Mouse (Mus musculus): ENCODE data around the gene Cmah.
"Not testable (repeated sequence)": the region's sequence is repeated elsewhere in the genome, so short reads cannot be mapped to it uniquely, and the experiment has no call there.

Cmah gene

DNA sequence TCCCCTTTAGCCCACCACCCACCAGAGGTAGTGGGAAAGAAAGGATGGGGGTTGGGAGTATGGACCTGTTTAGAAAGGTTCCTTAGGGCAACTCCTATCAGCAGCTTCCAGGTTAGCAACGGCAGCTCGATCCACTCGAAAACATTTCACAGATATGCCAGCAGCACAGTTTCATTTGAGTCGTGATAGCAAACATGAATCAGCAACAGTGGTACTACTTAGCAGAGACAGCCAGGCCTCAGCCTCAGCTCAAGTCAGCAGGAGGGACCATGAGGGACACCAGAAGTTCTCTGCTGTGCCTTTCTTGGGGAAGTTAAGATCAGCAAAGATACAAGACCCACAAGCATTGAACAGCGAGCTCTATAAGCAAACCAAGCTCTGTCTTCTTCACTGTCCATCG, 13.3 kb downstream of the Cmah start:
- no peak for DNase-seq (ENCODE audit: low read depth, low spot score)

DNA sequence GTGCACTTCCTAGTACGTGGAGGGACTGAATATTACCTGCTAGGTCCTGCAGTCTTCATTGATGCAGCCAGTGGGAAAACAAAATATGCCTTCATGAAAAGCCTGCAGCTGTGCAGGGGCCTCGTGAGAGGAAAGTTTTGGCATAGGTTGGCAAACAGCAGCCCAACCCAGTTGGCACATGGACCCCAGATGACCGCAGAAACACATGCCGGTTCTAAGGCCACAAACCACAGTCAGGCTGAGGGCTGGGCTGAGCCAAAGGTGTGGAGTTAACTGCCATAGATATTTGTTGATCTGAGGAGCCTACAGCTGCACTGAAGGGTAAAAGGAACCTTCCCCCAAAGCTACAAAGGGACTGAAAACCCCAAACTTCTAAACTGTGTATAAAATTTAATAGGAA, 14.9 kb downstream of the Cmah start:
- DNase-seq (ENCODE audit: low read depth, low spot score), result no peak

DNA sequence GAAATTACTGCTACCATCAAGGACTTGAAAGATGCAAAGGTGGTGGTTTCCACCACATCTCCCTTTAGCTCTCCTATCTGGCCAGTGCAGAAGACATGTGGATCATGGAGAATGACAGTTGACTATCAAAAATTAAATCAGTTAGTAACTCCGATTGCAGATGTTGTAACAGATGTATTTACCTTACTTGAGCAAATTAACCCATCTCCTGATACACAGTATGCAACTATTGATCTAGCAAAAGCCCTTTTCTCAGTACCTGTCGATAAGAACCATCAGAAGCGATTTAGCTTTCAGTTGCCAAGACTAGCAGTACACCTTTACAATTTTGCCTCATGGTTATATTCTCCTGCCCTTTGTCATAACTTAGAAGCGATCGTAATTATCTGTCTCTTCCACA, 25.8 kb downstream of the Cmah start:
- DNase-seq (ENCODE audit: low read depth, low spot score), result no peak

DNA sequence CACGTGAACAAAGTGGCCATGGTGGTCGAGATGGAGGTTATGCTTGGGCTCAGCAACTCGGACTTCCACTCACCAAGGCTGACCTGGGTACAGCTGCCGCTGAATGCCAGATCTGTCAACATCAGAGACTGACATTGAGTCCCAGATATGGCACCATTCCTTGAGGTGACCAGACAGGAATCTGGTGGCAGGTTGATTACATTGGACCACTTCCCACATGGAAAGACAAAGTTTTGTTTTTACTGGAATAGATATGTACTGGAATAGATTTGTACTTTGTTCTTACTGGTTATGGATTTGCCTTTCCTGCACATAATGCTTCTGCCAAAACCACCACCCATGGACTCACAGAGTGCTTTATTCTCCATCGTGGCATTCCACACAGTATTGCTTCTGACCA, 27.5 kb downstream of the Cmah start:
- DNase-seq (ENCODE audit: low read depth, low spot score), result no peak

DNA sequence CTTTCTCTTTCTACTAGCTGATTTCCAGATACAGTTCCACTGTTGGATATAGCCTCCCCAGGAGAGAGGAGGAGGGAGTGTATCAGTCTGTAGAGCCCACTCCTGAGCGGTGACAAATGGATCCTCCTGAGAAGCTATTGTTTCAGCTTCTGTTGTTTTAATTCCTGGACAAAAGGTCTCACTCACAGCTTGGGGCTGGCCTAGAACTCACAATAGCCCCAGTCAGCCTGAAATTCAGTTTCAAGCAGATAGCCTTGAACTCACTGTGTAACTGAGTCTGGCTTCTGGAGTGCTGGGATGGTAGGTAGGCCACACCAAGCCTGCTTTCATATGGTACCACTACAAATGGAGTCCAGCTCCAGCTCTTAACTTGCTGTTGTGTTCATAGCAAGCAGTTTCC, 32.0 kb downstream of the Cmah start:
- no peak for DNase-seq (ENCODE audit: low read depth, low spot score)

DNA sequence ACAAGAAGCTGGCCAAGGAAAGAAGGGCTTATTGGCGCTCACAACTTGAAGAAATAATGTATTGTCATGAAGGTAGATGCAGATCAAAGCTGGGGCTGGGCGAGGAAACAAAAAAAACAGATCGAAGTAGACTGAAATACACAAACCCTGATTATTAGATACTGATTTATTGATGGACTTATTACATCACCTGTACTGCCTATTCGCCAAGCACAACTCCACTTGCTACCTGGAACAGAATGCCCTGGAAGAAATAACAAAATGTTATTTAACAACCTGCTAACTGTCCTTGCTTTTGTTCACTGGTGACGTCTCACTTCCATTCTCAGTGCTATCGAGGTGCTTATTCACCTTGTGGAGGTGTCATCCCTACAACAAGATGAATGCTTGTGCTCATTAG, 38.0 kb downstream of the Cmah start:
- DNase-seq (ENCODE audit: low read depth, low spot score), result no peak

DNA sequence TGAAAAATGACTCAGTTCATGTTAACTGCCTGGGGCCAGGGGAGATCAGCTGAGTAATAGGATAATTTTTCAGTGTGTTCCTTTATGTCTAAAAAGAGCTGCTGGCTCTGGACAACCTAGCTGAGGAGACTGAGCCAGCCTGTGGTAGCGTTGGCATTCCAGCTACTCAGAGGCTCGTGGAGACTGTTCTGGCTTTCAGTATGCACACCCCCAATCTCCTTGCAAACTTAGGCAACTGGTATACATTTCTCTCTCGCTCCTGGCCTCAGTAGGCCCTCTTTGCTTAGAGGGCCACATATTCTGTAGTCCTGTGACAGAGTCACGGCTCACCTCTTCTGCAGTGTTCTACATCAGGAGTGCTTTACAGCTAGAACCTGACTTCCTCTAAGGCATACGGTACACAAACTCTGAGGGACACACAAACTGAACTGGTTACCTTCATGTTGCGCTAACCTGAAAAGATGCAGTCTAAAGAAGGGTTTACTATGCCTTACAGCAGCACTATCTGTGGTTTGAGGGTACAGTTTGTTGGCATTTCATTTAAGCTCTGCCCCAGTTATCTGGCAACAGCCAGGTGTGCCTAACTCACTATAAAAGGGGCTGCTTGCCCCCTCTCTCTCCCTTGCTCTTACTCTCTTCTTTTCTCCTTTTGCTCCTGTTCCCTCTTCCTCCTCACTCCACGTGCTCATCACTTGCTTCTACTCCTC, 45.8 kb downstream of the Cmah start:
- no peak for DNase-seq (ENCODE audit: low read depth, low spot score)

DNA sequence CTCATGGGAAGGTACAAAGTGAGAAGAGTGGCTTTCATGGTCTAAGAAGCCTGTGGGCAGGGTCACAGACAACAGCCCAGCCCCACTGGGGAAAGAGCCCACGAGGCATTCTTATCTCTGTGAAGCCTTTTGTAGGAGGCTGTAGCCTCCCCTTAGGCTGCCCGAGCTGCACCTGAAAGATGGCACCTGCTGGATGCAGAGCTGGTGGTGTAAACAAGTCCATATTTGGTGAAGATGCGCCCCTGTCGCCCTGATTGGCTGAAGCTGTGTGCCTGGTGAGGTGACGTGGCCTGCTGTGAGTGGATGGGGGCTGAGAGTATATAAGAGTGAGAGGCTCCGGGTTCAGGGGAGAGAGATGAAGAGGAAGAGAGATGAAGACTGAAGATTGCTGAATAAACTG, 47.4 kb downstream of the Cmah start:
- not testable (repeated sequence) for DNase-seq (ENCODE audit: low read depth, low spot score)

DNA sequence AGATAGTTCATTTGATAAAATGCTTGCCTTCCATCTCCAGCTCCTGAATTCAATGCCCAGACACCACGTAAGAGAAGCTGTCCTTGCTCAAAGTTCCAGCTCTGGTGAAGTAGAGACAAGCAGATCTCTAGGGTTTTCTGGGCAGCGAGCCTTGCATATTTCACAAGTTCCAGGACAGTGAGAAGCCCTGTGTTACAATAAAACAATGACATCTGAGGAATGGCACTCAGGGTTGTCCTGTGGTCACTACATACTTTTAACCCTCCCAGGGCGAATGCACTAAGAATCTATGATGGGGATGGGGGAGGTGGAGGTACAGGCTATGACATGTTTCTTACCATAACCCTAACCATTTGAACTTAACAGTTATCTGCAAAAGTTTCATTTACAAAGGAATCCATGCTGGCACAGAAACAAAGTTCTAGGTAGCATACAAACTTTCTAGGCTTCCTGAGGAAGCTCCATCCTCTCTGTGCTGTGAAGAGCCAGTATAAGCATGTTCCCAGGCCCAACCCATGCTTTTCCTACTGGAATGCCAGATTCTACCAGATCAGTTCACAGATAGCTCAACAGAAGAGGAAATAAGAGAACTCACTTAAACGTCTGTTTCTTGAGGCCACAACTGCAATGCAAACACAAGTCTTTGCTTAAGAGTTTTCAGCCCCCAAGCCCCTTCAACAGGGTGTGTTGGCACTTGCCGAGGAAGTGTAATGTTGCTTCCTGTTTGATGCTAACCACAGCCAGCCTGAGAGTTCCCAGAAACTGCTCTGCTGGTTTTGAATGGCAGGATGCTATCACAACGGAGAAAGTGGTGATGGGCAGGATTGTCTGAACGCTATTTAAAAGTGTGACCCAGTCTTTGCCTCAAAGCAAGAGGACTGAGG, 48.4 kb downstream of the Cmah start:
- DNase-seq (ENCODE audit: low read depth, low spot score), result no peak

DNA sequence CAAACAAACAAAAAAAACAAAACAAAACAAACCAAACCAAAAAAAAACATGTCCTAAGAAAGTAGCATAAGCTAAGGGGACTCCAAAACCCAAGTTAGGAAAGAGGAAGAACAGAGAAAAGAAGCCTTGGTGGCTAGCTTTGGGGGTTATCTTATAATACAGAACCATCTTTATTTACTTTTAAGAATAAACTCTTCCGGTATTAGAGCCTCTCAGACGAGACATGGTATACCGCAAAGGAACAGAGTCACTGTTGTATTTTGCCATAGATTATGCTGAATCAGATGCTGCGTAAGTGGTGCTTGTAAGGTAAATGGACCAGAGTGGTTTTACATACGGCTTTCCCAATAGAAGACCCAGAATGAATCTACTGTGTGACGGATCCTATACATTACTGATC, 53.5 kb downstream of the Cmah start:
- DNase-seq (ENCODE audit: low read depth, low spot score), result no peak

DNA sequence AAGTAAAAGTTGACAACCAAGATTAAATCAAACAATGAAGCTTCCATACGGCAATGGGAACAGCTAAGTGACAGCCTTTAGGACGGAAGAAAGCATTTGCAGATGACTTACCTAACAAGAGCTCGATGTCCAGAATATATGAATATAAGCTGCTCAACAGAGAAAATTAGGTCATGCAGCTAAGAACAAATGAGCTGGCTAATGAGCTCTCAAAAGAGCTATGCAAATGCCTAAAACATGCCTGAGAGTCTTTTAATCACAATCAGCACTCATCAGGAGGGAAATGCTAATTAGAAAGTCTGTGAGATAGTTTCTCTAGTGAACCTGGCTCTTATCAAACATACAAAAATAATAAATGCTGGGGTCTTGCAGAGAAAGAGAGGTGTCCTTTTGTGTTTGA, 56.7 kb downstream of the Cmah start:
- peak; percentile 45 for DNase-seq (ENCODE audit: low read depth, low spot score)

DNA sequence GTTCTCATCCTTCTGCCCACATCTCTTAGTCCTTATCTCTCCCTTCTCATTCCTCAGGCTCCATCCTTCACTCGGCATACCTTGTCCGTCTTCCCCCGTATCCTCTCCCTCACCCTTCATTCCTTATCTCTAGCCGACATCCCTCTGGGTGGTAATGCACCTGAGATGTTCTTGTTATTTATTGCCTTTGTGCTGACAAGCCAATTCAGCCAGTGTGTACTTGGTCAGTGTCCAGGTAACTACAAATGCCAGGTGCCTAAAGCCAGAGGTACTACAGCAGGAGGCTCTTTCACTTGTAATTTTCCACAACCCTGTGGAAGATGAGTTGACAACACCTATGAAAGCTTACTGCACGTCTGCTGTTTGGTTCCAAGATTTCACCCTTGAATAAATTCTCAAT, 64.7 kb downstream of the Cmah start:
- DNase-seq (ENCODE audit: low read depth, low spot score), result no peak

DNA sequence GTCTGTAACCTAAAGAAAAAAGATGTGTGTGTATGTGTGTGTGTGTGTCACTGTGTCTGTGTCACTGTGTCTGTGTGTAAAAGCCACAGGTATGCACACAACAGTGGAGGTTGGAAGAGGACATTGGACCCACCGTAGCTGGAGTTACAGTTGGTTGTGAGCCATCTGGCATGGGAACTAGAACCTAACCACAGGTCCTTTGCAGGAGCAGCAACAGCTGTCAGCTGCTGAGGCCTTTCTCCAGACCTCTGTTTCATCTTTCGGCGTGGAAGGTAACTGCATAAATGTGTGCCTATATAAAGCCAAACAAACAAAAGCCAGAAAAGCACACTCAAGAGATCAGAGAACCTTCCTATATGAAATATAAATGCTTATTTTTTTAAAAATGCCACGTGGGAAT, 65.5 kb downstream of the Cmah start:
- DNase-seq (ENCODE audit: low read depth, low spot score), result no peak

DNA sequence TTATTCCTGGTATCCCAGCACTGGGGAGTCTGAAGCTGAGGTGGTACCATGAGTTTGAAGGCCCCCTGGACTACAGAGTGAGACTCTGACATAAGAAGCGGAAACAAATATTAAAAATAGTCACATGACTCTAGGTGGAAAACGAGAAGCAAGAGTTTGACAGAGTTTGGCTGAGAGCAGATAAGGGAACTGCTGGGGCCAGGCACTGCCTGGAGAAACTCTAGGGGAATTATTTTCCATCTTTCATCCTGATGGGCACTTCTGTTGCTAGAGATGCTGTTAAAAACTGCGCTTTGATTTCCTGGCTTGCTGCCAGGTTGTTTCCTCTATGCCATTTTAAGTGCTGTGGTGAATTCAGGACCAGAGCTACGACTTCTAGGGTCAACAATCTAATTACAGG, 65.9 kb downstream of the Cmah start:
- no peak for DNase-seq (ENCODE audit: low read depth, low spot score)

DNA sequence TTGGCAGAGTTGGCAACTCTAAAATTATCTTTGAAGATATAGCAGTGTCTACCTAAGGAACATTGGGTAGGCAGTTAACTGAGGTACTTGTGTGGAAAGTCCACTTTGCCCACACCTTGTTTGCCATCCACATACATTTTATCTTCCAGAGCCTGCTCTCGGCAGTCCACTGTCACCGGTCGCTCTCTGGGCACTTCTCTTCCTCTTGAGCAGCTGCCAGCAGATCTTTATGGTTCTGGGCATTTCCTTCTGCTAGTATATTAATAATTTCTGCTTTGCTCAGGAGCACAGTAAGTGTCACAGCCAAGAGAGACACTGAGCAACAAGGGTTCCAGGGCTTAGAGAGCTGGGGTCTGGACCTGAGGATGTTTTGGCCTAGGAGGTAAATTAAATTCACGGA, 68.6 kb downstream of the Cmah start:
- no peak for DNase-seq (ENCODE audit: low read depth, low spot score)

DNA sequence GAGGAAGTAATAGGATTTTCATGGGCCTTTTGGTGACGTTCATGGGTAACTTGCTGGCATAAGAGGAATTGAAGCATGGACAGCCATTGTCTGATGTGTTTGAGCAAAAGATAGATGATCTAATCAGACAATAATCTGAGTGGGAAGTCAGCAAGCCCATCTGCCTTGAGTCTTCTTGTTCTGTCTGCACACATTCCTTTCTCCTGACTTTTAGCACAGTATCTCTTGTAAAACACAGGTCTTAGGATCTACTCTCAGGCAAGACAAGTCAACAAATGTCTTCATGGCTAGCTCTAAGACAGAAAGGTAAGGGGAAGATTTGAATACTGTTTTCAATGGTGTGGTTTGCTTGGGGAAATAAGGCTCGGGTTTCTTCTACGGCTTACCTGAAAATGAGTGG, 70.0 kb downstream of the Cmah start:
- no peak for DNase-seq (ENCODE audit: low read depth, low spot score)

DNA sequence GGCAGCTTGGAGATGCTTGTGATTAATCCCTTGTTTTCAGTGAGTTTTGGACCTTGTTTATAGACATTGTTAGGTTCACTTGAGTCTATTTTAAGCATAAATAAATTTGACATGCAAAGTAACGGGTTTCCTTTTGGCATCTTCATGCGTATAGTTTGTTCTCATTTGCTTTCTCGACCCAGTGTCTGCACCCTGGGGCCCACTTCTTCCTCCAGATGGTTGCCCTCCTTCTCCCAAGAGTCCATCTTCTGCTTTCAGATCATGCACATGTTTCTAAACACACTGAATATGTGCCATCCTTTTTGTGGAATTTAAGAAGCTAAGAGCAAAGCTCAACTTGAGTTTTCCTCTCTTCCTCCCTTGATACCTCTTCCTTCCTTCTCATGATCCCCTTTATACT, 71.3 kb downstream of the Cmah start:
- no peak for DNase-seq (ENCODE audit: low read depth, low spot score)

DNA sequence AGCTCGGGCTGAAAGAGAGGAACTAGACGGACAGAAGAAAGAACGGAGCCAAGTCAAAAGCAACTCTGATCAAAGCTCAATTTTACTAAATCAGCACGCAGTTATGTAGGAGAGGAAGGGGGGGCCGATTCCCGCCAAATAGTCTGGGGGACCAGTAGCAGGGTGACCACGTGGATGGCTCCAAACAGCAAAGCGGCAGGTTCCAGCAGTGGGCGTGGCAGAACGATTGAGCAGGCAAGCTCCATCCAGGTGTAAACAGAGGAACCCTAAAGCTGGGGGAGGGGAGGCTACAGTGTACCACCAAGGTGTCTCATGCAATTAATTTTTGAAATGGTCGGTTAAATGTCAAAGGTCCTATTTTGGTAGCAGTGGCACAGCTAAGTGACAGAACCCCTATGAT, 74.6 kb downstream of the Cmah start:
- DNase-seq (ENCODE audit: low read depth, low spot score), result not testable (repeated sequence)

DNA sequence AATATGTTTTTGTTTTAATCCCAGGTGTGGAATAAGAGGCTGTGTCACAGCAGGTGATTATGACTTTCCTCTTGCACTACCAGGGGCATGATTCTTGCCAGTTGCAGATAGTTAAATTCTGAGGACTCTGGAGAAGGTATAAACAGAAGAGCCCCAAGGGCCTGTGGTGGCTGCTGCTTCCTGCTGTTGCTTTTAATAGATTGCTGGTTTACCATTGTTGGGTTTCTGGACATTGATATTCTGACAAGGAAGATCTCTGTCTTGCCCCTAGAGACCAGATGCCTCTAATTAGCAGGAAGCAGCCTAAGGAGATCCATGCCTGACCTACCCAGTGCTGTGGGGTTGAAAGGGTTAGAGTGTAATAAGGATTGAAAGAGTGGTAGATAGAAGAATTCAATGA, 75.8 kb downstream of the Cmah start:
- no peak for DNase-seq (ENCODE audit: low read depth, low spot score)

DNA sequence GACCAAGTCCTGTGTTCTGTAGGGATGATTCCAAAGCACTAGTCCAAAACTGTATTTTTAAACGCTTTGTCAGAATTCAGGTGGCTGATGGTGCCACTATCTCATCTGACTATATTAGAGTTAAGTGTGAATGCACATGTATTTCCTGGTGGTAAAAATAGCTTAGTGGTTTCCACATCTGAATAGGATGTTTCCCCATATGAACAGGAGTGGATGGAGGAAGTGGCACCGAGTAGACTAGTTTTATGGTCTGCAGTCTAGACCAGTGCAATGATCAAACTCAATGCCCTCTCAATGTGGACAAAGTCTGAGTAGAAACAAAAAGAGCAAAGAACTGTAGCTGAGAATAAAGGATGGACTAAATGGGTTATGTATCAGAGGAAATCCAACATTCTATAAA, 79.6 kb downstream of the Cmah start:
- DNase-seq (ENCODE audit: low read depth, low spot score), result no peak

DNA sequence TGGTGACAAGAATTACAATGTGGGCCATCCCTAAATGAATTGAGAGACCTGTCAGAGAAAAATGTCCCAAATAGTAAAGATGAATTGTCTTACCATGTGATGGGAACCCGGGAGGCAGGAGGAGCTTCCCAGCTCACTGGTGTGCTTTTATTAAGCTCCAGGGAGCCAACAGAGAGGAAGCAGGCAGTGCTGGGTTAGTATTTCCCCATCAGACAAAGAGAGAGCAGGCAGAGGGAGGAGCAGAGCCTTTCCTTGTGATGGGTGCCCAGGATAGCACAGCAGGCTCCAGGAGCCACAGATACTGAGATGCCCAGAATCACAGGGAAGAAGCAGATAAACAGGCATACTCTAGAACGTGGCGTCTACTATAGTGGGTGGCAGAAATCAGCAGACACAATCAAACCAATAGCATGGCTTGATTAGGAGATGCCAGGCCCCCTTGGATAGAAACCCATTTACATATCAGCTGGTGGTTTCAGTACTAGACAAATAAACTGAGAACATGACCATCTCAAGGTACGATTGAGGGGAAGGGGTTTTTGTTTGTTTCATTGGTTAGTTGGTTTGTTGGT, 87.5 kb downstream of the Cmah start:
- no peak for DNase-seq (ENCODE audit: low read depth, low spot score)

DNA sequence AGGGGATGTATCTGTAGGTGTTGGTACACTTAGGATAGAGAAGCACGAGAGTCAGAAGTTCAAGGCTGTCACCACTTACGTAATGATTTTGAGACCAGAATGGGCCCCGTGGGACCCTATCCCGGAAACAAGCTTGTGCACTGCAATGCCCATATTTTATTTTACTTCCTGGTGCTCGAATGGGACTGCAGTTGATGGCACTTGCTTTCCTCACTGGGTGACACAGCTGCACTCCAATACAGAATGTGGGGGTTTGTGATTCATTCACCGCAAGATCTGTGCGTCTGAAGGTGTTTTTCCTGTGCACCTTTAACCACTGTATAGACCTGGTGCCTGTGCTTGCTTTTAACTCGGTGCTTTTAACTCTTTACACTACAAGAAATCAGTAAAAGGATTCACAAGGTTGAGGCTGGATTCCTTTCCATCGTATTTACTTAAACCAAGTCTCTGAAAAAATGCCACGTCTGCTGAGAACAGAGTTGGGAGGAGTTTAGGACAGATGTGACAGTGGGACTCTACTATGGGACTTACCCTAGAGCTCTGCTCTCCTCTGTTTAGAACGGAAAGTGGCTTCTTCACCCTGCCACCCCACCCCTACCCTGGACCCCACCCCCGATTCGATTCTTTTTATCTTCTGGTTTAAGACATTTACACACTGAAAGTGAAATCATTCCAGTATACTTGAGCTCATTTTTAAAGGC, 88.5 kb downstream of the Cmah start:
- DNase-seq (ENCODE audit: low read depth, low spot score), result no peak
